Mouse (Mus musculus) lung, adult 2 months (tissue): ENCODE measurements around the gene Uqcrc2.

ENCODE experiments used
- CTCF ChIP-seq: fragments of 200-500 bp; IDR thresholded peaks from 2 replicates; pipeline ENCODE4 v1.5.1; 2011; ENCODE audit warnings: mild to moderate bottlenecking, low read length, control low read depth; ENCODE audit not compliant: insufficient read depth
- POLR2A ChIP-seq: fragments of 200-500 bp; IDR thresholded peaks from 2 replicates; pipeline ENCODE4 v1.6.1; 2011; ENCODE audit warnings: low read depth, mild to moderate bottlenecking, control low read depth, low read length, borderline replicate concordance; ENCODE audit errors: extremely low read depth

- TF ChIP-seq CTCF (no peak), POLR2A (peak; percentile 42; the same call in 1 of the 2 replicates)
Observed at GRCm38 (mm10) chr7:120677001-120677643, 42.1 kb downstream of the Uqcrc2 start, which contains the start of gene Mosmo.
